Mouse (Mus musculus): Measurements from ENCODE around the gene Papola. TPM values are rescaled to one million over a fixed set of nuclear protein-coding genes. Genes with fewer than 3 reads are reported as not detected.
"Not testable (repeated sequence)": the region's sequence is repeated elsewhere in the genome, so short reads cannot be mapped to it uniquely, and the experiment has no call there.

Papola gene
- polyA plus RNA-seq, 1 experiment from 2014 or later: 299 TPM

- Histone ChIP-seq H3K4me3 (no peak overlapping the region), H3K9me3 (replicated peaks) (no peaks in the 10 kb centered on the region), H3K27ac (replicated peaks) (no peak overlapping the region), H3K36me3 (peaks cover 98% of the 10 kb centered on the region), H3K4me1 (no peaks in the 10 kb centered on the region), H3K27me3 (ENCODE audit: low read depth, poor library complexity, severe bottlenecking) (no peaks in the 10 kb centered on the region)
- WGBS: 93% methylated on average over 6 of the region's 6 CpGs
- no peak for DNase-seq (ENCODE audit: low spot score)
These were observed 26.1 kb downstream of the Papola start for GRCm38 (mm10) chr12:105810608-105811007.

- WGBS: 94% methylated on average over 6 of the region's 6 CpGs
- H3K36me3 ChIP-seq: peaks cover 95% of the 10 kb centered on the region
- no peak overlapping the region for H3K4me3 ChIP-seq
- no peaks in the 10 kb centered on the region for H3K4me1 ChIP-seq
- H3K27me3 ChIP-seq (ENCODE audit: low read depth, poor library complexity, severe bottlenecking): no peaks in the 10 kb centered on the region
- DNase-seq (ENCODE audit: low spot score): no peak
- no peak overlapping the region for H3K27ac ChIP-seq (replicated peaks)
- no peaks in the 10 kb centered on the region for H3K9me3 ChIP-seq (replicated peaks)
These were observed 29.5 kb downstream of the Papola start for GRCm38 (mm10) chr12:105813957-105814356.

- H3K4me3 ChIP-seq: no peak overlapping the region
- peaks cover 100% of the 10 kb centered on the region for H3K36me3 ChIP-seq
- H3K4me1 ChIP-seq: no peaks in the 10 kb centered on the region
- H3K27ac ChIP-seq (replicated peaks): no peak overlapping the region
- no peaks in the 10 kb centered on the region for H3K9me3 ChIP-seq (replicated peaks)
- WGBS: 90% methylated on average over 4 of the region's 4 CpGs
- no peaks in the 10 kb centered on the region for H3K27me3 ChIP-seq (ENCODE audit: low read depth, poor library complexity, severe bottlenecking)
- no peak for DNase-seq (ENCODE audit: low spot score)
These were observed 39.0 kb downstream of the Papola start for GRCm38 (mm10) chr12:105823472-105823871.

GRCm38 (mm10) chr12:105824743-105825142, 40.2 kb downstream of the Papola start:
- Histone ChIP-seq H3K4me1 (no peaks in the 10 kb centered on the region), H3K27me3 (ENCODE audit: low read depth, poor library complexity, severe bottlenecking) (no peaks in the 10 kb centered on the region), H3K9me3 (replicated peaks) (no peaks in the 10 kb centered on the region), H3K27ac (replicated peaks) (no peak overlapping the region), H3K36me3 (peaks cover 100% of the 10 kb centered on the region), H3K4me3 (no peak overlapping the region)
- no peak for DNase-seq (ENCODE audit: low spot score)
- WGBS: 85% methylated on average over 8 of the region's 8 CpGs

GRCm38 (mm10) chr12:105825266-105825665, 40.8 kb downstream of the Papola start:
- H3K36me3 ChIP-seq: peaks cover 100% of the 10 kb centered on the region
- H3K27me3 ChIP-seq (ENCODE audit: low read depth, poor library complexity, severe bottlenecking): no peaks in the 10 kb centered on the region
- no peak for DNase-seq (ENCODE audit: low spot score)
- H3K4me3 ChIP-seq: no peak overlapping the region
- 92% methylated on average over 4 of the region's 4 CpGs for WGBS
- H3K4me1 ChIP-seq: no peaks in the 10 kb centered on the region
- H3K27ac ChIP-seq (replicated peaks): no peak overlapping the region
- H3K9me3 ChIP-seq (replicated peaks): no peaks in the 10 kb centered on the region

- Histone ChIP-seq H3K4me3 (no peak overlapping the region), H3K27ac (replicated peaks) (no peak overlapping the region), H3K27me3 (ENCODE audit: low read depth, poor library complexity, severe bottlenecking) (no peaks in the 10 kb centered on the region), H3K9me3 (replicated peaks) (no peaks in the 10 kb centered on the region), H3K36me3 (peaks cover 100% of the 10 kb centered on the region), H3K4me1 (no peaks in the 10 kb centered on the region)
- DNase-seq (ENCODE audit: low spot score): no peak
- 90% methylated on average over 6 of the region's 6 CpGs for WGBS
These were observed 48.0 kb downstream of the Papola start for GRCm38 (mm10) chr12:105832541-105832940.

GRCm38 (mm10) chr12:105834926-105835325, 50.4 kb downstream of the Papola start:
- Histone ChIP-seq H3K4me1 (no peaks in the 10 kb centered on the region), H3K27ac (replicated peaks) (no peak overlapping the region), H3K27me3 (ENCODE audit: low read depth, poor library complexity, severe bottlenecking) (no peaks in the 10 kb centered on the region), H3K36me3 (peaks cover 100% of the 10 kb centered on the region), H3K4me3 (no peak overlapping the region), H3K9me3 (replicated peaks) (no peaks in the 10 kb centered on the region)
- 91% methylated on average over 6 of the region's 6 CpGs for WGBS
- no peak for DNase-seq (ENCODE audit: low spot score)

GRCm38 (mm10) chr12:105835571-105835970, 51.1 kb downstream of the Papola start:
- peaks cover 100% of the 10 kb centered on the region for H3K36me3 ChIP-seq
- DNase-seq (ENCODE audit: low spot score): no peak
- H3K4me3 ChIP-seq: no peak overlapping the region
- H3K27ac ChIP-seq (replicated peaks): no peak overlapping the region
- 89% methylated on average over 6 of the region's 6 CpGs for WGBS
- H3K9me3 ChIP-seq (replicated peaks): no peaks in the 10 kb centered on the region
- no peaks in the 10 kb centered on the region for H3K4me1 ChIP-seq
- no peaks in the 10 kb centered on the region for H3K27me3 ChIP-seq (ENCODE audit: low read depth, poor library complexity, severe bottlenecking)

GRCm38 (mm10) chr12:105836196-105836595, 51.7 kb downstream of the Papola start:
- DNase-seq (ENCODE audit: low spot score): no peak
- 94% methylated on average over 2 of the region's 2 CpGs for WGBS
- H3K9me3 ChIP-seq (replicated peaks): no peaks in the 10 kb centered on the region

GRCm38 (mm10) chr12:105839096-105839495, 54.6 kb downstream of the Papola start:
- Histone ChIP-seq H3K9me3 (replicated peaks) (no peaks in the 10 kb centered on the region), H3K27ac (replicated peaks) (no peak overlapping the region), H3K36me3 (peaks cover 88% of the 10 kb centered on the region), H3K4me1 (no peaks in the 10 kb centered on the region), H3K27me3 (ENCODE audit: low read depth, poor library complexity, severe bottlenecking) (no peaks in the 10 kb centered on the region), H3K4me3 (no peak overlapping the region)
- DNase-seq (ENCODE audit: low spot score): no peak
- 91% methylated on average over 4 of the region's 4 CpGs for WGBS

More at GRCm38 (mm10) chr12:105836196-105836595, 51.7 kb downstream of the Papola start:
- H3K27me3 ChIP-seq (ENCODE audit: low read depth, poor library complexity, severe bottlenecking): no peaks in the 10 kb centered on the region
- H3K27ac ChIP-seq (replicated peaks): no peak overlapping the region
- H3K36me3 ChIP-seq: peaks cover 100% of the 10 kb centered on the region
- H3K4me3 ChIP-seq: no peak overlapping the region
- no peaks in the 10 kb centered on the region for H3K4me1 ChIP-seq

- not testable (repeated sequence) for H3K4me1 ChIP-seq; DNase-seq (ENCODE audit: low spot score); H3K27ac ChIP-seq (replicated peaks); H3K27me3 ChIP-seq (ENCODE audit: low read depth, poor library complexity, severe bottlenecking); H3K4me3 ChIP-seq; H3K9me3 ChIP-seq (replicated peaks)
- peaks cover 82% of the 10 kb centered on the region for H3K36me3 ChIP-seq
- 90% methylated on average over 8 of the region's 8 CpGs for WGBS
These were observed 56.1 kb downstream of the Papola start for GRCm38 (mm10) chr12:105840545-105840944.

GRCm38 (mm10) chr12:105843243-105844005, 58.9 kb downstream of the Papola start:
- Histone ChIP-seq H3K4me3 (no peak overlapping the region), H3K4me1 (no peaks in the 10 kb centered on the region), H3K9me3 (replicated peaks) (no peaks in the 10 kb centered on the region), H3K36me3 (peaks cover 62% of the 10 kb centered on the region), H3K27me3 (ENCODE audit: low read depth, poor library complexity, severe bottlenecking) (no peaks in the 10 kb centered on the region), H3K27ac (replicated peaks) (no peak overlapping the region)
- no peak for DNase-seq (ENCODE audit: low spot score)
- 85% methylated on average over 12 of the region's 12 CpGs for WGBS

- no peak for DNase-seq (ENCODE audit: low spot score)
- WGBS: 96% methylated on average over 4 of the region's 4 CpGs
These were observed 59.9 kb downstream of the Papola start for GRCm38 (mm10) chr12:105844406-105844805.

More at GRCm38 (mm10) chr12:105844406-105844805, 59.9 kb downstream of the Papola start:
- H3K4me3 ChIP-seq: no peak overlapping the region
- H3K27me3 ChIP-seq (ENCODE audit: low read depth, poor library complexity, severe bottlenecking): no peaks in the 10 kb centered on the region
- peaks cover 4% of the 10 kb centered on the region; the same call in 1 of the 2 replicates for H3K4me1 ChIP-seq
- H3K27ac ChIP-seq (replicated peaks): no peak overlapping the region
- H3K9me3 ChIP-seq (replicated peaks): no peaks in the 10 kb centered on the region
- H3K36me3 ChIP-seq: peaks cover 52% of the 10 kb centered on the region

All from midbrain, embryonic 10.5 days (tissue).